Mouse (Mus musculus) megakaryocyte-erythroid progenitor cell, adult 5-6 weeks (primary cell): ENCODE results near the gene Il33. TPM values are rescaled to one million over a fixed set of nuclear protein-coding genes. Genes with fewer than 3 reads are reported as not detected.

Source experiments
- ATAC-seq: replicated peaks from 2 replicates; pipeline ENCODE4 v1.8.0; 2016; ENCODE audit warnings: mild to moderate bottlenecking, inconsistent platforms; ENCODE audit not compliant: severe bottlenecking, poor library complexity, low FRiP score, low TSS enrichment
- total RNA-seq, 2 experiments: library from RNA; stranded (forward) in 1 of 2; stranded (reverse) in 1 of 2; fragments of 200-1000, 215-1000 nt in 1 of 2; fragments of >200 nt in 1 of 2; fragmentation: Nextera tagmentation in 1 of 2; gene quantifications; 2 replicates each; pipeline ENCODE4 v1.2.3; 2014 to 2017

The Il33 gene
- total RNA-seq, 2 experiments from 2014 or later, result not detected

- no peak for ATAC-seq
These were observed 53.9 kb downstream of the Il33 start for GRCm38 (mm10) chr19:29978847-29979246.

- no peak for ATAC-seq
These were observed 54.7 kb downstream of the Il33 start for GRCm38 (mm10) chr19:29979452-29980089.

GRCm38 (mm10) chr19:29984208-29985005 is 59.5 kb downstream of the Il33 start:
- no peak for ATAC-seq

- ATAC-seq, result no peak
These were observed 61.7 kb downstream of the Il33 start for GRCm38 (mm10) chr19:29986464-29987091.

- ATAC-seq, result no peak
These were observed 75.8 kb downstream of the Il33 start for GRCm38 (mm10) chr19:30000406-30001365.

GRCm38 (mm10) chr19:30001550-30001949 is 76.6 kb downstream of the Il33 start:
- no peak for ATAC-seq

GRCm38 (mm10) chr19:30003621-30004020 is 78.7 kb downstream of the Il33 start, which contains the start of gene Trpd52l3:
TSS of gene Trpd52l3 (plus strand) at chr19:30003790.
- no peak for ATAC-seq

- no peak for ATAC-seq
These were observed 81.5 kb downstream of the Il33 start for GRCm38 (mm10) chr19:30006371-30006770.

Other genes with a start within 250 kb of the Il33 start
- gene Mlana, start 227.3 kb upstream of the Il33 start, total RNA-seq (2014; fragmentation: Nextera tagmentation), result not detected in 2 replicates
- gene Mlana, start 227.3 kb upstream of the Il33 start, total RNA-seq (2017), result not detected in 2 replicates
- 21.5 and 30.5 TPM in 2 replicates for gene 9930021J03Rik, start 119.1 kb upstream of the Il33 start, total RNA-seq (2014; fragmentation: Nextera tagmentation)
- 13.8 and 24.5 TPM in 2 replicates for gene 9930021J03Rik, start 119.1 kb upstream of the Il33 start, total RNA-seq (2017)
- 12.4 and 16.4 TPM in 2 replicates for gene Ranbp6, start 112.1 kb upstream of the Il33 start, total RNA-seq (2014; fragmentation: Nextera tagmentation)
- 21.8 and 32.1 TPM in 2 replicates for gene Ranbp6, start 112.1 kb upstream of the Il33 start, total RNA-seq (2017)
- not detected in 2 replicates for gene Trpd52l3, start 78.7 kb downstream of the Il33 start, total RNA-seq (2014; fragmentation: Nextera tagmentation)
- not detected in 2 replicates for gene Trpd52l3, start 78.7 kb downstream of the Il33 start, total RNA-seq (2017)
- 97.2 and 116 TPM in 2 replicates for gene Uhrf2, start 105.4 kb downstream of the Il33 start, total RNA-seq (2014; fragmentation: Nextera tagmentation)
- 82.3 and 101 TPM in 2 replicates for gene Uhrf2, start 105.4 kb downstream of the Il33 start, total RNA-seq (2017)